Mouse (Mus musculus): ENCODE measurements around the gene Tekt5.

Gene Tekt5

GRCm38 (mm10) chr16:10394699-10395540 lies at the start of gene Tekt5:
Gene Tekt5, minus strand, starts transcription at chr16:10395490.
- DNase-seq (ENCODE audit: low spot score) = peak; percentile 41

DNA sequence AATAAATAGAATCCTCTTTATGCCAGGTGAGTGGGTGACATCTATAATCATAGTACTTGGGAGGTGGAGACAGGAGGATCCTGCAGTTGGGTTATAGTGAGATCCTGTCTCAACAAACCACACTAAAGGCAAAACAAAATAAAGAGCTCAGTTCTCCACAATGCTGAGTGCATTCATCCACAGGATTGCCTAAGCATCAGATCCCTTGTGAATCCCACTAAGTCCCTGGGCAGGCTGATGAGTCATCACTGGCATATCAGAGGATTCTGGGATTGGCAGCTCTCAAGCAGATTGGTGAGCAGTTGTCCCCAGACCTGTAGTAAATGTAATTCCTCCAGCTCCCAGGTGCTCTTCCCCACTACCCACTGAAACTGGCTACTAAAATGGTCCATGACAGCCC lies 48.4 kb upstream of the Tekt5 start:
- DNase-seq (ENCODE audit: low spot score) = no peak

- DNase-seq (ENCODE audit: low spot score) = no peak
Observed at GRCm38 (mm10) chr16:10441761-10442160, 46.5 kb upstream of the Tekt5 start.

DNA sequence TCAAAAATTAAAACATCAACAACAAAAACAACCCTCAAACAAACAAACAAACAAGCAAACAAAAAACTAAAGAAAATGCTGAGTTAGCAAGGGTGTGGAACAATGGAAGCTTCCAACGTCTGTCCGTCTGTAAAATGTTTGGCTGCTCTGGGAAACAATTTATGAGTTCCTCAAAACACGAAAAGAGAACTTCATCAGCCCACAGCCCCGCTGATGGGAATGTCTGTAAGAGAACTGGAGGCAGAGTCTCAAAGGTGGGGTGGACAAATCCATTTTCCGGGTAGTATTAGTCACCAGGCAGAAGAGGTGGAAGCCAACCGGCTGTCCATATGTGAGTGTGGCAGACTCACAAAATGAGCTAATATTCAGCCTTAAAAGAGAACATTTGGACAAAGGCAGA lies 46.0 kb upstream of the Tekt5 start:
- DNase-seq (ENCODE audit: low spot score) = no peak

GRCm38 (mm10) chr16:10438055-10438454 lies 42.8 kb upstream of the Tekt5 start:
- DNase-seq (ENCODE audit: low spot score) = no peak

DNA sequence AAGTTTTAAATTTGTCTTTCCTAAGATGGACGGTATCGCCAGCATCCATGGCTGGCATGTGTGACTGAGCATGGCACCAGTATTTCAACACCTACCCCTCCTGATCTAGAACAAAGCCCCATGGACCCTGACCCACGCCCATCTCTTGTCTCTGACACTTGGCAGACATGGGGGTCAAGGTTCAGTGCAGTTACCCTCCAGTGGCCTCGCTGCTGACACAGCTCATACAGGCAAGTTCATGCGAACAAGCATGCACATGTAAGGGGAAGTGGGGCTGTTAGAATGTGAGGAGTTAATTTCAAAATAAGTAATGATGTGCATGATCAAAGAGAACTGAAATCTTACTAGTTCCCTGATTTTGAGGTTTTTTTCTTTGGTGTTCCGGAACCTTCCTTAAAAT lies 40.9 kb upstream of the Tekt5 start:
- peak; percentile 55 for DNase-seq (ENCODE audit: low spot score)

DNA sequence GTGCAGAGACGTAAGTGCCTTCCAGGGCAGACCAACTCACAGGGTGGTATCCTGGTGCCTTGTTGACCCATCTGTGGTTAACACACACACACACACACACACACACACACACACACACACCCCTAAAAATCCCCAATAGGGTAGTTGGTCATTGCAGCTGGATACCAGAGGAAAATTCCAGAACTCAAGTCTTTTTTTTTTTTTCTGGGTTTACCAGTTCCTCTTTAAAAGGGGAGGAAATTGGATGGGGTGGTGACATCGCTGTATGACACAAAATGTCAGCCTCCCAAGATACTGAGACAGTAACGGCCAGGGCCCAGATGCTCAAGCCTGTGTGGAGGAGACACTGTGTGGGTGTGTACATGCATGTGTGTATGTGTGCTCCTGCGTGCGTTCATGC lies 38.1 kb upstream of the Tekt5 start:
- DNase-seq (ENCODE audit: low spot score) = no peak

- DNase-seq (ENCODE audit: low spot score) = no peak
Observed at GRCm38 (mm10) chr16:10432387-10432786, 37.1 kb upstream of the Tekt5 start.

DNA sequence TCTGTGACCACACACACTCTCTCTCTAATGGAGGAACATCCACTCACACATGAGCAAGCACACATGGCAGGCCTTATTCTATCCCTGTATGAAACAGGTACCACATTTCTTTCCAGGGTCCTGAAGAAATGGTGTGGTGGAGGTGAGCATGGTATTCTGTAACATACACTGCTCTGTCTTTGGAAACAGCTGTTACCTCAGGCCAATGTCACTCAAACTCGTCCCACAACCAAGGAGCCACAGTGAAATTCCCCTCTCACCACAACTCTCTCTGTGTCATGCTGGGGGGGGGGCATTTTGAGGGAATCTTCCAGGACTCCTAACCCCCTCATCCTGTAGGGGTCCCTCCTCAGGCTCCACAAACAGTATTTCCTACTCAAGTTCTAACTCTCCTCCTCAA lies 36.6 kb upstream of the Tekt5 start:
- no peak for DNase-seq (ENCODE audit: low spot score)

DNA sequence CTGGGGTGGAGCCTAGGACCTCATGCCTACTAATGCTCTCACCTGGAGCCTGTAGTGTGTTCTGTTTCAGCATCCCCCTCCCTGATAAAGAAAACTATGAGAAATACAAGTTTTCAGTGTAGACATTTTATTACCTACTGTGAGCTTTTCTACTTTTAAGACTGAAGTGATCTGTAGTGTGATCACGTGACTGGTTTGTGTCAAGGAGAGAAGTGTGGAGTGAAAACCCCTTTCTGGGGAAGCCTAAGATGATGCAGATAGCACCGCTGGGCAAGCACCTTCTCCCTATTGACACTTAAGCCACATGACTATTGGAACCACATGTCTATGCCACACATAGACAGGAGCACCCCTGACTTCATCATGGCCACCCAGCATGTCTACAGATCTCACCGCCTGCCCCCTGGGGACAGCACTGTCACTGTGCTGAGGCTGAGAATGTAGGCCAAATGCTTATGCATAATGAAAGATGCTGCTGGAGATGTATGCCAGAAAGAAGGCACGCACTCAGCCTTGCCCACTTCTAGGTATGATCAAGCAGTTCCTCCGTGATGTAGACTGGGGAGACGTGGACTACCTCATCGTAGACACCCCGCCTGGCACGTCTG lies 25.3 kb upstream of the Tekt5 start:
- DNase-seq (ENCODE audit: low spot score) = no peak

GRCm38 (mm10) chr16:10417723-10418259 lies 22.5 kb upstream of the Tekt5 start:
- no peak for DNase-seq (ENCODE audit: low spot score)

- DNase-seq (ENCODE audit: low spot score) = no peak
Observed at GRCm38 (mm10) chr16:10416866-10417265, 21.6 kb upstream of the Tekt5 start.

DNA sequence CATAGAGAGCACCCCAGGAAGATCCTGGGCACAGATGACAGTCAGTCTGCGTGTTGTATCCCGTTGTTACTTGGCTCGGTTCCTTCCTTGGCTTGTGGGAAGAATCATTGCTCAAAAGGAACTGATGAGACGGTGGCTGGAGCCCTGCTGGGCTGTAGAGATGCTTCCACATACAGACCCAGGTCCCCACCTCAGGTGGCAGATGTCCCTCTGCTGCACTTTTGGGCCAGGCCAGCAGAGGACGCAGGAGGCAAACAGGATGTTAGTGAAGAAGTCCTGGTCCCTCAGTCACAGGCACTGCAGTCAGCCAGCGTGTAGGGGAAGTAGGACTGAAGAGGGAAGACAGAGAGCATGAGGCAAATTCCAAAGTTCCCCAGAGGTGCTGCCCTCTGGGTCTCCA lies 20.7 kb upstream of the Tekt5 start:
- DNase-seq (ENCODE audit: low spot score) = no peak

GRCm38 (mm10) chr16:10411764-10412746 lies 16.8 kb upstream of the Tekt5 start, which contains the start of gene Nubp1:
Gene Nubp1, plus strand, starts transcription at chr16:10411948.
- peak; percentile 98 for DNase-seq (ENCODE audit: low spot score)

- DNase-seq (ENCODE audit: low spot score) = peak; percentile 78
Observed at GRCm38 (mm10) chr16:10399160-10399559, 3.9 kb upstream of the Tekt5 start.

DNA sequence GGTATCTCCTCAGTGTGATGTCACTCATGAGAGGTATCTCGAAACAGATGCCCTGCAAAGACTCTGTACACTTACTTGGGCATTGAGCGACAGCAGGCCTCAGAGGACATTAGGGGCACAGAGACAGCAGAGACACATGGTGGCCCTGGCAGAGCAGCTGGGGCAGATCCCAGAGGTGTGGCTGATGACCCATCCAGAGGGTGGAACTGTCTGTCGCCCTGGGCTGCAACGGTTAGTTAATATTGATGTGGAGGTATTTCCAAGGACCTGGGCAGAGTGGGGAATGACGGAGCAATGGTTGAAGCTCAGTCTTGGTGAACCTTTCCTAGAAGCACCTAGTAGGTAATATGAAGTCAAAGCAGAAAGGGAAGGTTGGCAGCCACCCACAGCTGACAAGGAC lies 3.5 kb upstream of the Tekt5 start:
- no peak for DNase-seq (ENCODE audit: low spot score)

GRCm38 (mm10) chr16:10392587-10392986 lies 2.7 kb downstream of the Tekt5 start:
- no peak for DNase-seq (ENCODE audit: low spot score)

GRCm38 (mm10) chr16:10388634-10389365 lies 6.5 kb downstream of the Tekt5 start:
- DNase-seq (ENCODE audit: low spot score) = no peak

DNA sequence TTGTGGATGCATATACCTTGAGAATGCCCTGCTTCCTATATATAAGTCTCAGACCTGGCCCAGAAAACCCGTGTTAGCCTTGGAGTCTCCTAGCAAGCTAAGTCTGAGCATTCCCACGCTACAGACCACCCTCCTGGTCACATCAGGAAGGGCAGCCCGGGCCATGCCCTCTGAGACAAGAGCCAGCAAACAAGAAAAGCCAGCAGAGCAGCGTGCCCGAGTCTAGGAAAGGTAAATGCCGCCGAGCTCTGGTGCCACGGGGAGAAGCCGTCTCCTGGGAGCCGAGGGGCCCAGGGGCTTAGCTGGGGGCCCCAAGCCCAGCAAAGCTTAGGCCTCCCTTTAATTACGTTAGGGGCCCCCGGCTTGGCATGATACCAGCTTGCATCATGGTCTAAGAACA lies 10.0 kb downstream of the Tekt5 start:
- DNase-seq (ENCODE audit: low spot score) = no peak

GRCm38 (mm10) chr16:10384544-10384943 lies 10.7 kb downstream of the Tekt5 start:
- no peak for DNase-seq (ENCODE audit: low spot score)

DNA sequence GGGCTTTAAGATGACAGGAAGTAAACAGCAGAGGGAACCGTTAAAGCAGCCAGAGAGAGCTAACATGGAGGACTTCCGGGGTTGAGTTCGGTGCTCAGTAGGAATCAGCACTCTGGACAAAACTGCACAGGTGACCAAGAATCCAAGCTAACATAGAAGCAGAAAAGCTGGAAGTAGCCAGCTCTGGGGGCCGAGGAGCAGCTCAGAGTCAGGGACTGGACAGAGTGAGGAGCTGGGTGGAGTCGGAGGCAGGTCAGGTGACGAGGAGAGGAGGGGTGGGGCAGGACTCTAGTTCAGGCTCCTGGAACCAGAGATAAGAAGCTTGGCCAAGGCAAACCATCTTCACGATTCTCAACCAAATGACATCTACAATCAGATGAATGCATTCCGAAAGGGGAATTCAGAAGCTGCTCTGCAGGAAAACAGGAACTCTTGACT lies 11.2 kb downstream of the Tekt5 start:
- peak; percentile 79 for DNase-seq (ENCODE audit: low spot score)

All from yolk sac, embryonic 10.5 days (tissue).